Mouse (Mus musculus): Measurements from ENCODE around the gene Aipl1. TPM values are rescaled to one million over a fixed set of nuclear protein-coding genes. Genes with fewer than 3 reads are reported as not detected.

The Aipl1 gene
- polyA plus RNA-seq, 1 experiment = 0.21 TPM

DNA sequence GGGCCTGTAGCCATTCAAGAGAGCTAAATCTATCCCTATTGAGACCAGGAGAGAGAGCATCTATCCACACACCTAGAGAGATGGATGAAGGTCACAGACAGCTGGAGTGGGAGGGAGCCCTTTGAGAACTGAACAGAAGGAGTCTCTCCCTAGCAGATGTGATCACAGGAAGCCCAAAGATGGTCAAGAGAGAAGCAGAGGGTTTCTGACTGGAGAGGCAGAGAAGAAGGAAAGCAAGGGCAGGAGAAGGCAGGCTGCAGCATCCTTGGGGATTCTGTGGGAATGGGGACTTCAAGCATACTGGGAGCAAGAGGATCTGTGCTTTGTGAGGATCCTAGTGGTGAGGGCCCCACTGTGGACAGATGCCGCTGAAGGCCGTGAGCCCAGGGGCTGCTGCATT, 51.5 kb downstream of the Aipl1 start:
- Histone ChIP-seq H3K79me2 (ENCODE audit: control insufficient read depth, insufficient read depth) (no peaks in the 10 kb centered on the region), H3K79me3 (ENCODE audit: low read depth) (no peaks in the 10 kb centered on the region)
- TF ChIP-seq FOSL1 (IDR thresholded peaks at IDR 0.05; ENCODE audit: insufficient read depth, low read length, poor library complexity, severe bottlenecking) = no peak
- no peak for TF ChIP-seq MYOG (IDR thresholded peaks at IDR 0.05; ENCODE audit: control insufficient read depth, extremely low read depth, insufficient read length)
- TF ChIP-seq CTCF (IDR thresholded peaks at IDR 0.05; ENCODE audit: control insufficient read depth, insufficient read depth, insufficient read length) = no peak
- no peak for TF ChIP-seq MYOD1 (IDR thresholded peaks at IDR 0.05; ENCODE audit: control insufficient read depth, insufficient read length, low read depth)
- TF ChIP-seq CEBPB (IDR thresholded peaks at IDR 0.05; ENCODE audit: low read depth) = no peak

GRCm38 (mm10) chr11:71985101-71985711, 52.1 kb downstream of the Aipl1 start:
- Histone ChIP-seq H3K36me3 (ENCODE audit: control insufficient read depth, insufficient read depth) (no peaks in the 10 kb centered on the region), H3K4me3 (ENCODE audit: insufficient read depth, poor library complexity, severe bottlenecking) (no peak overlapping the region), H3K27me3 (ENCODE audit: control insufficient read depth, insufficient read depth, insufficient read length) (no peaks in the 10 kb centered on the region), H3K79me2 (ENCODE audit: control insufficient read depth, insufficient read depth) (no peaks in the 10 kb centered on the region), H3K79me3 (ENCODE audit: low read depth) (no peaks in the 10 kb centered on the region), H3ac (ENCODE audit: control insufficient read depth, insufficient read length, low read depth) (no peak overlapping the region)
- TF ChIP-seq MAX (IDR thresholded peaks at IDR 0.05) = no peak
- peak; percentile 88 for TF ChIP-seq MYOD1 (IDR thresholded peaks at IDR 0.05; ENCODE audit: control insufficient read depth, insufficient read length, low read depth)
- TF ChIP-seq CTCF (IDR thresholded peaks at IDR 0.05; ENCODE audit: control insufficient read depth, insufficient read depth, insufficient read length) = no peak

More for the DNA sequence above, 51.5 kb downstream of the Aipl1 start:
- Histone ChIP-seq H3K36me3 (ENCODE audit: control insufficient read depth, insufficient read depth) (no peaks in the 10 kb centered on the region), H3K4me3 (ENCODE audit: insufficient read depth, poor library complexity, severe bottlenecking) (no peak overlapping the region), H3K27me3 (ENCODE audit: control insufficient read depth, insufficient read depth, insufficient read length) (no peaks in the 10 kb centered on the region), H3ac (ENCODE audit: control insufficient read depth, insufficient read length, low read depth) (no peak overlapping the region)

- H3ac ChIP-seq (ENCODE audit: control insufficient read depth, insufficient read length, low read depth) = no peak overlapping the region
- no peaks in the 10 kb centered on the region for H3K36me3 ChIP-seq (ENCODE audit: control insufficient read depth, insufficient read depth)
- no peaks in the 10 kb centered on the region for H3K27me3 ChIP-seq (ENCODE audit: control insufficient read depth, insufficient read depth, insufficient read length)
- TF ChIP-seq MYOG (IDR thresholded peaks at IDR 0.05; ENCODE audit: control insufficient read depth, extremely low read depth, insufficient read length) = no peak
- H3K79me2 ChIP-seq (ENCODE audit: control insufficient read depth, insufficient read depth) = no peaks in the 10 kb centered on the region
- no peaks in the 10 kb centered on the region for H3K79me3 ChIP-seq (ENCODE audit: low read depth)
- no peak overlapping the region for H3K4me3 ChIP-seq (ENCODE audit: insufficient read depth, poor library complexity, severe bottlenecking)
These were observed 53.2 kb downstream of the Aipl1 start for GRCm38 (mm10) chr11:71984093-71984492.

Other genes starting within 250 kb of the Aipl1 start
- 156 TPM for gene Pimreg, start 4.5 kb upstream of the Aipl1 start, polyA plus RNA-seq (2012; fragmentation: generic; extraction: Trizol)
- 0.02 TPM for gene Pitpnm3, start 98.3 kb upstream of the Aipl1 start, polyA plus RNA-seq (2012; fragmentation: generic; extraction: Trizol)
- 0.25 TPM for gene Gm43951, start 169.3 kb upstream of the Aipl1 start, polyA plus RNA-seq (2012; fragmentation: generic; extraction: Trizol)
- gene 4933427D14Rik, start 169.9 kb upstream of the Aipl1 start, polyA plus RNA-seq (2012; fragmentation: generic; extraction: Trizol) = 3.4 TPM
- gene Txndc17, start 170.0 kb upstream of the Aipl1 start, polyA plus RNA-seq (2012; fragmentation: generic; extraction: Trizol) = 120 TPM
- gene Med31, start 178.1 kb upstream of the Aipl1 start, polyA plus RNA-seq (2012; fragmentation: generic; extraction: Trizol) = 17.8 TPM
- gene Slc13a5, start 229.7 kb upstream of the Aipl1 start, polyA plus RNA-seq (2012; fragmentation: generic; extraction: Trizol) = 0.16 TPM